Mouse (Mus musculus) lung, postnatal 0 days (tissue): ENCODE measurements around the gene Fam136a.

Experiments
- CTCF ChIP-seq: IDR thresholded peaks from 2 replicates; pipeline ENCODE4 v1.5.1; 2016; ENCODE audit warnings: antibody characterized with exemption, mild to moderate bottlenecking
- EP300 ChIP-seq: IDR thresholded peaks from 2 replicates; pipeline ENCODE4 v1.6.1; 2016; ENCODE audit warnings: antibody characterized with exemption, mild to moderate bottlenecking, control low read depth

DNA sequence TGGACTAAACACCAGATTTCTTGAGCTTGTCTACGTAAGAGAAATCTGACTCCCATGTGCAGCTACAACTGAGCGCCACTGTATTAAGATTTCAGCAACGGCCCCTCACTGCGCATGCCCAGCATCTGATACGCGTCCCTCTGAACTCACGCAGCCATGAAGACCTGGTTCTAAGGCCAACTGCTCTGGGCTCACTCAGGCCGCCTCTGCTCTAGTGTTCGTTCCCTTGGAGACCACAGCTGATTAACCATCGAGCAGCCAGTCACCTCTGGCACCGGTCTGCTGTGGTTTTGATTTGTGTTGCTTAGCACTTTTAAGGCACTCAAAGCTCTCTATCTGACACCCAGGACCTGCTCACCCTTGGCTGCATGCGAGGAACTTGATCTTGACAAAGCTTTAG, 21.9 kb downstream of the Fam136a start:
- no peak for TF ChIP-seq CTCF
- TF ChIP-seq EP300: no peak
